Mouse (Mus musculus): ENCODE results near the gene A430078G23Rik.

DNA sequence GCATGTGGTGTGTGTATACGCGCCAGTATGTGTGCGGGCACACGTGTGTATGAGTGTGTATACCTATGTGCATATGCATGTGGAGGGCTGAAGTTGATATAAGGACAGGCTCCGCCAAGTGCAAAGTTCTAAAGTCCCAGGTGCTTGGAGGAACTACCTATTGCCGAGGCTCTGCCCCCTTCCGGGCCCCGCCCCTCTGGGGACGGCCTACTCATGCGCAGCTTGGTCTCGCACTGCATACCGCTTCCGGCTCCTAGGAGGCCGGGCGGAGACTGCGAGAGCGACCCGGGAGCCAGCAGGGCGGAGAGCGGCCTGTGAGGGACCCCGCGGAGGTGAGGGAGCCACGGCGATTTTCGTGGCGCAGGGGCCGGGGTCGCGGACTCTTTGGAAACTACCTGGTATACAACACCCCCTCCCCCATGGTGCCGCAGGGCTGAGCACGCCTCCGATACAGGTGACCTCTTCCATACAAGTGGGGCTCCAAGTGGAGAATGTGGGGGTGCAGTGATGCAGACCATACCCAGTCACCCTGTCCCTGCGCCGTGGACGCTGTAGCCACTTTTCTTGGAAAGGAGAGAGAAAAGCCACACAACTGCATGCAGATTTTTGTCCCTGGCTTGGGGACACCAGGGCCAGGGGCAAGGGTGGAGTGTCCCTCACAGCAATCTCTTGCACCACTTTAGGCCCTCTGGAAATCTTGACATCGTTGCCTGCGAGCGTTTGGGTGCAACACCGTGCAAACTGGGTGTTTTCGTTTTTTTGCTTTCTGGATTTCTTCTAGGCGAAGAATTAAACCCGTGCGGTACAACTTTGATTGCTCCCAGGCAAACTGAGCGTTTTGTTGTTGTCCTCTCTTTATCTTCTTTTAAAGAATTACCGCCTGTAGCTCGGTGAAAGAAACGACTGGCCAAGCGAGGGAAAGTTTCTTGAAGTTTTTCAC, 39.8 kb downstream of the A430078G23Rik start, which contains the start of gene Arhgef18:
- no peak for TF ChIP-seq CTCF (IDR thresholded peaks at IDR 0.05; ENCODE audit: low read depth, low read length)
- TF ChIP-seq TAL1 (conservative IDR thresholded peaks at IDR 0.05; ENCODE audit: low read depth, low read length), result no peak

All from G1E (cell line).